9 mouse cellular contexts compared by ENCODE assay signal in genomic region chr17:14640351-14641115, GRCm38 (mm10). TPM values are rescaled to one million over a fixed set of nuclear protein-coding genes. Genes with fewer than 3 reads are reported as not detected.
DNase-seq lines count a peak whose midpoint lies in the region; ATAC-seq lines count a peak whose summit lies in the region.
"Had no signal": no experiment of that assay in that cellular context is flagged by ENCODE, and none has a peak within 500 bp of the region (broad histone marks: within the 10 kb centered on the region; RNA-seq: fewer than 3 reads in every experiment).

No protein-coding gene starts in this region.

- H3K27ac ChIP-seq in forebrain, embryonic 16.5 days (ENCODE audit: low read length): no peak overlapping the region

- intact Hi-C loops in heart, postnatal 25 days (cut with DNase I): no loop called here

- no peak overlapping the region for H3K4me2 ChIP-seq in forebrain, embryonic 16.5 days (ENCODE audit: low read length)

- H3K9ac ChIP-seq in forebrain, embryonic 16.5 days (replicated peaks; ENCODE audit: low read depth, low read length): no peak overlapping the region

- H3K27me3 ChIP-seq in forebrain, embryonic 16.5 days (replicated peaks; ENCODE audit: control insufficient read depth, insufficient read depth, low read length): no peaks in the 10 kb centered on the region

- no peak for ATAC-seq in forebrain, embryonic 16.5 days
- ATAC-seq in inflammation-experienced regulatory T-cells, adult 6 months: no peak
- ATAC-seq: Patski had no signal

- H3K4me3 ChIP-seq in forebrain, embryonic 16.5 days (replicated peaks; ENCODE audit: low read length): no peak overlapping the region

- WGBS in forebrain, embryonic 16.5 days: 92% methylated on average over 15 of the region's 15 CpGs

- no peaks in the 10 kb centered on the region for H3K36me3 ChIP-seq in forebrain, embryonic 16.5 days (ENCODE audit: control insufficient read depth, insufficient read depth)

- peak; percentile 67 for DNase-seq in urinary bladder, postnatal 14 days (ENCODE audit: low spot score)
- DNase-seq in urinary bladder, adult 18-20 months (ENCODE audit: low spot score in 2 of 2): no peak
- peak; percentile 46 for DNase-seq in heart, postnatal 25 days (ENCODE audit: low spot score)
- DNase-seq in lung, adult 18-20 months: peak; percentile 40 to 53
- DNase-seq in embryo, embryonic 10.5 days (ENCODE audit: low spot score): no peak
- no peak for DNase-seq in frontal cortex, adult 2 months (ENCODE audit: extremely low spot score in 1 of 2, low spot score in 1 of 2)

- no peaks in the 10 kb centered on the region for H3K4me1 ChIP-seq in forebrain, embryonic 16.5 days (replicated peaks; ENCODE audit: control insufficient read depth, insufficient read depth, low read length)

- H3K9me3 ChIP-seq in forebrain, embryonic 16.5 days (ENCODE audit: control insufficient read depth, low read length): no peaks in the 10 kb centered on the region

RNA-seq across cellular contexts. Expression of gene Thbs2, which starts 53.5 kb away (rescaled TPM):
- total RNA-seq in heart, postnatal 25 days (2021): 10 to 100 TPM; 14.6 to 16.5 TPM
- polyA plus RNA-seq in forebrain, embryonic 16.5 days (2015; fragmentation: Nextera tagmentation; extraction: Ambion mirVana): 1.1 and 4.4 TPM in 2 replicates
- under 1 TPM in 1 of 3 experiments, not detected in 2; 0.06 TPM for polyA plus RNA-seq in inflammation-experienced regulatory T-cells, adult 6 months (2017; shearing (Covaris generic))
- 6.6 and 8.6 TPM in 2 replicates for polyA plus RNA-seq in frontal cortex, adult 2 months (2012; rRNA removed)

Comparison
In these comparisons a context has a peak if more than half of its experiments do, and no peak if none do; other contexts are left out.
1. DNase-seq: peak in urinary bladder, postnatal 14 days (single experiment), heart, postnatal 25 days (single experiment) and lung, adult 18-20 months (2 of 2); none in urinary bladder, adult 18-20 months (0 of 2), embryo, embryonic 10.5 days (single experiment) and frontal cortex, adult 2 months (0 of 2).